8 mouse cellular contexts compared by ENCODE assay signal in the genomic region with DNA sequence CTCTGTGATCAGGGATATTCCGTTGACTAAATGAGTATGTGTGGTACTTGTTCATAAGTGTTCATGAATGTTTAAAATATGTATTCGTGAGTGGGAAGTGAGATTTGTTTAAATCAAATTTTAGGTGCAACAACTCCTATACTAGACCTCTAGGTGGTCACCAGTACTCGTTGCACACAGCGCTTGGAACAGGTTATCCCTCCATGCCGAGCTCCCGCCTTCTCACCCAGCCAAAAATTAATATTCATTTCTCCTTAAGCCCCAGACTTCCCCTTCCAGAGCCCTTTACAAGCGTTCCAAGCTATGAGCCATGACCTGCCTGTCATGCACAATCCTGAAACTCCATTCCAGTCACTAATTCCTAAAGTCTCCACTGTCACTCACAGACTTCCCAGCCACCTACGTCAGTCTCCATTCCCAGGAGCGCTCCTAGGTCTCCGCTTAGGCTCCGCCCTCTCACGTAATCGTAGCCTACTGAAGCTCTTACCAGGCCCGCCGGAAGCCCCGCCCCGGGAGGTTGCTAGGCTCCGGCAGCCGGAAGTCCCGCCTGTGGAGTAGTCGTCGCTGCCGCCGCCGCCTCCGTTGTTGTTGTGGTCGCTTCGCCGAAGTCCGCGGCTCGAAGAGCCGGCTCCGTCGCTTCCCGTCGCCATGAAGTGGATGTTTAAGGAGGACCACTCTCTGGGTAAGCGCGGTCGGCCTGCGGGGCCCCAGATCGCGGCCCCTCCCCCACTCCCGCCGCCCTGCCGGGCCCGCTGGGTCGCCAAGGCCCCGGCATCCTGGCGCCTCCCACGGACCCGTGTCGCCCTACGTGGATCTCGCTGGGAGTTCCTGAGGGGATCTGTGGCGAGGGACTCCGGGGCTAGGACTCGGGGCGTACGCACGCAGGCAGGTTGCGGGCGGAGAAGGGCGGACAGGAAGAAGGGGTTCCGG. TPM values are rescaled to one million over a fixed set of nuclear protein-coding genes. Genes with fewer than 3 reads are reported as not detected.
DNase-seq lines count a peak whose midpoint lies in the region; ATAC-seq and TF ChIP-seq lines count a peak whose summit lies in the region.

Gene Gabarapl2, plus strand, starts transcription at position 533 of the 930 bp plus-strand sequence.

- peak; percentile 89 for DNase-seq in 3134 (ENCODE audit: extremely low read depth, insufficient read length, low spot score)
- DNase-seq in adrenal gland, postnatal 36 days = peak; percentile 98 to 100
- DNase-seq in heart, adult 18-20 months = peak; percentile 98 to 99
- peak; percentile 99 for DNase-seq in kidney, adult 2 months
- peak; percentile 78 to 95 for DNase-seq in spleen, adult 2 months (ENCODE audit: low read depth in 1 of 2, low spot score in 2 of 2)

- H3K27me3 ChIP-seq in embryonic facial prominence, embryonic 13.5 days = no peaks in the 10 kb centered on the region
- no peaks in the 10 kb centered on the region for H3K27me3 ChIP-seq in kidney, adult 2 months (replicated peaks; ENCODE audit: control insufficient read depth, insufficient read depth, low read length)
- H3K27me3 ChIP-seq in limb, embryonic 12.5 days = no peaks in the 10 kb centered on the region
- no peaks in the 10 kb centered on the region for H3K27me3 ChIP-seq in midbrain, embryonic 15.5 days (replicated peaks)
- H3K27me3 ChIP-seq in spleen, adult 2 months (ENCODE audit: control insufficient read depth, insufficient read depth, low read length) = no peaks in the 10 kb centered on the region

- peak within 1 kb of the TSS; percentile 85 for H3K9ac ChIP-seq in embryonic facial prominence, embryonic 13.5 days
- peak within 1 kb of the TSS; percentile 85 for H3K9ac ChIP-seq in limb, embryonic 12.5 days (replicated peaks)
- H3K9ac ChIP-seq in midbrain, embryonic 15.5 days = peak within 1 kb of the TSS; percentile 77

- under 1% methylated on average over 65 of the region's 65 CpGs for WGBS in embryonic facial prominence, embryonic 13.5 days
- under 1% methylated on average over 65 of the region's 65 CpGs for WGBS in kidney, adult 2 months
- under 1% methylated on average over 65 of the region's 65 CpGs for WGBS in limb, embryonic 12.5 days
- under 1% methylated on average over 65 of the region's 65 CpGs for WGBS in midbrain, embryonic 15.5 days
- WGBS in spleen, adult 2 months = under 1% methylated on average over 65 of the region's 65 CpGs

- peaks cover 34% of the 10 kb centered on the region for H3K36me3 ChIP-seq in embryonic facial prominence, embryonic 13.5 days
- H3K36me3 ChIP-seq in kidney, adult 2 months (ENCODE audit: control insufficient read depth, insufficient read depth, low read length) = peaks cover 3% of the 10 kb centered on the region; the same call in 1 of the 2 replicates
- H3K36me3 ChIP-seq in limb, embryonic 12.5 days = peaks cover 25% of the 10 kb centered on the region
- peaks cover 19% of the 10 kb centered on the region for H3K36me3 ChIP-seq in midbrain, embryonic 15.5 days (replicated peaks)
- H3K36me3 ChIP-seq in spleen, adult 2 months (ENCODE audit: control insufficient read depth, insufficient read depth, low read length) = peaks cover 8% of the 10 kb centered on the region

- H3K4me3 ChIP-seq in embryonic facial prominence, embryonic 13.5 days = peak within 1 kb of the TSS; percentile 100
- H3K4me3 ChIP-seq in kidney, adult 2 months (ENCODE audit: insufficient read depth, low read depth, low read length) = peak within 1 kb of the TSS; percentile 92
- H3K4me3 ChIP-seq in limb, embryonic 12.5 days (replicated peaks) = peak within 1 kb of the TSS; percentile 99
- peak within 1 kb of the TSS; percentile 89 for H3K4me3 ChIP-seq in midbrain, embryonic 15.5 days
- H3K4me3 ChIP-seq in spleen, adult 2 months (ENCODE audit: extremely low read depth, insufficient read depth, insufficient read length) = peak within 1 kb of the TSS; percentile 92

- peak; percentile 98 for ATAC-seq in embryonic facial prominence, embryonic 13.5 days (ENCODE audit: insufficient number of reproducible peaks, insufficient read depth, low FRiP score, low TSS enrichment, low read depth)
- ATAC-seq in limb, embryonic 12.5 days (ENCODE audit: insufficient number of reproducible peaks, insufficient read depth, low FRiP score, low TSS enrichment, low read depth) = peak; percentile 96
- ATAC-seq in midbrain, embryonic 15.5 days (replicated peaks) = peak; percentile 99

- peak within 1 kb of the TSS; percentile 58; the same call in 1 of the 2 replicates for H3K27ac ChIP-seq in embryonic facial prominence, embryonic 13.5 days
- peak within 1 kb of the TSS; percentile 93 for H3K27ac ChIP-seq in kidney, adult 2 months (ENCODE audit: insufficient read depth, low read depth, low read length)
- H3K27ac ChIP-seq in limb, embryonic 12.5 days = peak within 1 kb of the TSS; percentile 62
- H3K27ac ChIP-seq in midbrain, embryonic 15.5 days = peak within 1 kb of the TSS; percentile 76
- H3K27ac ChIP-seq in spleen, adult 2 months (ENCODE audit: insufficient read depth, low read length) = peak within 1 kb of the TSS; percentile 75

- peak within 1 kb of the TSS; percentile 95 for H3K4me2 ChIP-seq in embryonic facial prominence, embryonic 13.5 days
- peak within 1 kb of the TSS; percentile 92 for H3K4me2 ChIP-seq in limb, embryonic 12.5 days
- H3K4me2 ChIP-seq in midbrain, embryonic 15.5 days = peak within 1 kb of the TSS; percentile 99

- H3K4me1 ChIP-seq in embryonic facial prominence, embryonic 13.5 days = peaks cover 20% of the 10 kb centered on the region
- H3K4me1 ChIP-seq in kidney, adult 2 months (ENCODE audit: control insufficient read depth, insufficient read depth, low read length) = peaks cover 3% of the 10 kb centered on the region; the same call in 1 of the 2 replicates
- peaks cover 18% of the 10 kb centered on the region for H3K4me1 ChIP-seq in limb, embryonic 12.5 days (replicated peaks)
- H3K4me1 ChIP-seq in midbrain, embryonic 15.5 days = peaks cover 22% of the 10 kb centered on the region
- peaks cover 10% of the 10 kb centered on the region for H3K4me1 ChIP-seq in spleen, adult 2 months (ENCODE audit: control insufficient read depth, insufficient read depth, insufficient read length)

- H3K9me3 ChIP-seq in embryonic facial prominence, embryonic 13.5 days = no peaks in the 10 kb centered on the region
- H3K9me3 ChIP-seq in limb, embryonic 12.5 days = no peaks in the 10 kb centered on the region
- H3K9me3 ChIP-seq in midbrain, embryonic 15.5 days = no peaks in the 10 kb centered on the region

- no peak for TF ChIP-seq POLR2A in kidney, adult 2 months (IDR thresholded peaks at IDR 0.05; ENCODE audit: low read depth, low read length)
- TF ChIP-seq POLR2A in spleen, adult 2 months (IDR thresholded peaks at IDR 0.05; ENCODE audit: low read depth, low read length) = peak; percentile 21; the same call in 1 of the 2 replicates

- no peak for TF ChIP-seq CTCF in kidney, adult 2 months (conservative IDR thresholded peaks at IDR 0.05; ENCODE audit: insufficient read depth, insufficient read length, low read depth, low read length)
- TF ChIP-seq CTCF in spleen, adult 2 months (IDR thresholded peaks at IDR 0.05; ENCODE audit: extremely low read depth, insufficient read depth, insufficient read length, insufficient replicate concordance) = no peak

RNA-seq across cellular contexts. Expression of gene Gabarapl2, which starts in this region (rescaled TPM):
- total RNA-seq in adrenal gland, postnatal 36 days (2021) = 100 to 1,000 TPM; 158 to 177 TPM
- 166 and 167 TPM in 2 replicates for polyA plus RNA-seq in embryonic facial prominence, embryonic 13.5 days (2015; fragmentation: Nextera tagmentation; extraction: Ambion mirVana)
- 100 to 1,000 TPM; 137 to 139 TPM for total RNA-seq in heart, adult 18-20 months (2021)
- 53.3 and 74.1 TPM in 2 replicates for polyA plus RNA-seq in kidney, adult 2 months (2012; rRNA removed)
- polyA plus RNA-seq in limb, embryonic 12.5 days (2016; fragmentation: Nextera tagmentation; extraction: Ambion mirVana) = 162 and 173 TPM in 2 replicates
- 430 and 438 TPM in 2 replicates for polyA plus RNA-seq in midbrain, embryonic 15.5 days (2015; fragmentation: Nextera tagmentation; extraction: Ambion mirVana)
- polyA plus RNA-seq in spleen, adult 2 months (2012; rRNA removed) = 15.9 and 25.4 TPM in 2 replicates

Comparison
In these comparisons a context has a peak if more than half of its experiments do, and no peak if none do; other contexts are left out.
1. Peak in every context shown above with its lines: DNase-seq, ATAC-seq, H3K4me3 ChIP-seq and H3K27ac ChIP-seq.